Mouse (Mus musculus): ENCODE results near the gene Cyp46a1.
A peak's percentile ranks its signal among the peaks of the same experiment; 100 is the strongest.

Cyp46a1 gene

DNA sequence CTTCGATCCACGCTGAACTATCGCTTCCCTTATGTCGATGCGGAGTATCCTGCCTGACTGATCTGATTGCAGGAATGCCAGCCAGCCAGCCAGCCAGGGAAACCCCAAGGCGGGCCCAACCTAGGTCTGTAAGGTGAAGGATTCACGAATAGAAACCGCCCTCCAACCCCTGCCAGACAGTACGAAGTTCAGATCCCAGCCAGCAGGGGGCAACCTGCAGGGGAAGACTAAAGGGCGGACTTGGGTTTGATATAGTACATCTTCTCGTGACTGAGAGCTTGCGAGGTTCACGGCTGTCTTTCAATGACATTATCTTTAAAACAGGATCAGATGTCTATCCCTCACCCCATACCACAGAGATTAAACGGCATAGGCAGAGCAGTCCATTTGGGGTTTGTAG lies 26.6 kb upstream of the Cyp46a1 start:
- TF ChIP-seq GATA4 (IDR thresholded peaks at IDR 0.05; ENCODE audit: insufficient replicate concordance, low read length): no peak

- no peak for TF ChIP-seq GATA4 (IDR thresholded peaks at IDR 0.05; ENCODE audit: insufficient replicate concordance, low read length)
Observed at GRCm38 (mm10) chr12:108308363-108308856, 25.8 kb upstream of the Cyp46a1 start.

DNA sequence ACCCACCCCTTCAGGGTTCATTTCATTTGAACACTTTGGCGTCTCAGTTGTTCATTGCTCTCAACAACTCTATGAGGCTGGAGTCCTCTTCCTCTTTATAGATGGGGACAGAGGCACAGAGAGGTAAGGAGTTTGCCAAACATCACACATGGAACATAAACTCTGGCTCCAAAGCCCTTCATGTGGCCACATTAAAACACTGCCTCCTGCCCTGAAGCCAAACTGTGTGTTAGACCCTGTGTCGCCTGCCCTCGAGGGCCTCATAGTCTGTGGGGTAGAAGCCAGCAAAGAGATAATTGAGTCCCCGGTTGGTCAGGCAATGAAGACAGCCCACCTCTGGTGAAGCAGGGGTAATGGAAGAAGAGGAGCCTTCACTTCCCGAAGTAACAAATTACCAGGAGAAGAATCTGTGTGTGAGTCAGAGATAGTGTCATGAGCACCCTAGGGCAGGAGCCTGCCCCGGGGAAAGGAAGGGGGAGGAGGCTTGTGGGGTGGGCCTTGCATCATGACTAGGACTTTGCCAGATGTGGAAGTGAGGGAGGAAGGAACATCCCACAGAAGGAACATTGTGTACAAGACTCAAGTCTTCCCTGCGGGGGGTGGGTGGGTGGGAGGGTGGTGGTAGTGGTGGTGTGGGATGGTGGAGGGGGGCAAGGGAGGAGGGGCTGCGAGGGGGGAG lies 24.9 kb upstream of the Cyp46a1 start:
- TF ChIP-seq GATA4 (IDR thresholded peaks at IDR 0.05; ENCODE audit: insufficient replicate concordance, low read length): no peak

DNA sequence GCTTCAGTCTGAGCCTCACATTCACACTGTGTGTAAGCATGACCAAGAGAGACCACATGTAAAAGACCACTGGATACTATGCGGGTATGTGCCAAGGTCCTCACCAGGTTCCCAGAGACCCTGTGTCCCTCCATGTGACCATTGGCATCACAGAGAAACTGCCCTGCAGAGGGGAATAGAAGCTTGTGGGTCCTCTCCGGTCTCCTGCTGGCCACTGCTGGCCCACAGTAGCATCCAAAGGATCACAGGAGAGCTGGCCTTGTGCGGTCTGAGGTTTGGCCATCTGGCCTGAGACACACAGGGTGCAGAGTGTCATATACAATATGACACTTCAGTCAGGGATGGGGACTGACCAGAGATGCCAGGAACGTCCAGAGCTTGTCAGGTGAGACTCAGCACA lies 24.1 kb upstream of the Cyp46a1 start:
- no peak for TF ChIP-seq GATA4 (IDR thresholded peaks at IDR 0.05; ENCODE audit: insufficient replicate concordance, low read length)

DNA sequence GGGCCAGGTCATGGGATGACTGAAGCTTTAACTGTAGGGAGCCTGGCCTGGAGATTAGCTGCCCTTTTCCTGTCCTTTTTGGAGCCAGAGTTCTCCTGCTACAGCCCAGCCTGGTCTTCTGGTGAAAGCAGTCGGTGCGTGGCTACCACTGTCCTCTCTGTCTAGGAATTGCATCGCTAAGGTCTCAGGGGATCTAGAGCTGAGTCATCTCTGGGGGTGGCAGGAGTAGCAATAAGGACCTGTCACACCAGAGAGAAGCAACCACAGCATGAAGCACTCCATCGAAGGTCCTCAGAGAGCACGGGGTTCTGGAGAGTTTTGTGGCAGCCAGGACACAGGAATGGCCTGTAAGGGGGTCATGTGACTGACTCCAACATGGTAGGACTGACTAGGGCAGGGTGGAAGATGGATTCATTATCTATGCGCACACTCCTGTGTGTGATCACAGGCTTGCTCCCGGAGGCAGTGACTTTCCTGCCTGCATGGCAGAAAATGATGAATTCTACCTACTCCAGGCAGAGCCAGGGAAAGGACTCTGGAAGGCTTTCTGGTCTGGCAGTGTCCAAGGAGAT lies 23.6 kb upstream of the Cyp46a1 start:
- TF ChIP-seq GATA4 (IDR thresholded peaks at IDR 0.05; ENCODE audit: insufficient replicate concordance, low read length): no peak

GRCm38 (mm10) chr12:108311741-108312290 lies 22.4 kb upstream of the Cyp46a1 start:
- TF ChIP-seq GATA4 (IDR thresholded peaks at IDR 0.05; ENCODE audit: insufficient replicate concordance, low read length): no peak

DNA sequence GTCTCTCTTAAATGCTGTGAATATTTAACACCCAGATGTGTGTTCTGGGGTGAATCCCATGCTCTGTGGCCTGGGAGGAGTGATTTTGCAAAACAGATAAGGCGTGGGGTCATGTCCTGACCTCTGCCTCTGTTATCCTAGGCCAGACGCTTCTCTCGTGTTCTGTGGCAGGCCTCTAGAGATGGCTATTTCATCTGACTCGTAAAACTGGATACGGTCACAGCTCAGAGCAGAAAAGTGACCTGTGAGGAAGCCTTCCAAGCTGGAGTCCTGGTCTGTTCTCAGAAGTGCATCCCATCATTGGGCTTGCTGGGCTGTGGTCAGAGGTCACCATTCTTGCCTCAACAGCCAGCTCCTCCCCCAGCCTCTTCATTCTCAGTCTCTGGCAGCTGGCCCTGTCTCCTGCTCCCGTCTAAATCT lies 21.7 kb upstream of the Cyp46a1 start:
- peak; percentile 92; the same call in 1 of the 2 replicates for TF ChIP-seq GATA4 (IDR thresholded peaks at IDR 0.05; ENCODE audit: insufficient replicate concordance, low read length)

- TF ChIP-seq GATA4 (IDR thresholded peaks at IDR 0.05; ENCODE audit: insufficient replicate concordance, low read length): no peak
Observed at GRCm38 (mm10) chr12:108313244-108313772, 20.9 kb upstream of the Cyp46a1 start.

DNA sequence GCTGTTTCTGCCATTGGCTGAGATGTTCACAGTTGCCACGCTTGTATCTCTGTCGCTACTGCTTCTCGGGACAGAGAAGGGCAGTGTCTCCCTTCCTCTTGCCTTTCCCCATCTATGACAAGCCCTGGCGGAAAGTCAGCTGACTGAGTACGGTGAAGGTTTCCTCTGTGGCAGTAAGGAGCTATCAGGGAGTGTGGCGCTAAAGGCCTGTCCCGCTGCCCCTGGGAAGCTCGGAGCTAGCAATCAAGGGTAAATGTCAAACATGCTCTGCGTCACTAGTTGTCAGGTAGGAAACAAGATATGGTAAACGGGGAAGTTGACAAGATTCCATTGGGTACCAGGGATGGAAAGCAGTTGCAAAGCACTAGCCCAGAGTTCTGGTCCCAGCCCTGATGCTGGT lies 18.4 kb upstream of the Cyp46a1 start:
- no peak for TF ChIP-seq GATA4 (IDR thresholded peaks at IDR 0.05; ENCODE audit: insufficient replicate concordance, low read length)

DNA sequence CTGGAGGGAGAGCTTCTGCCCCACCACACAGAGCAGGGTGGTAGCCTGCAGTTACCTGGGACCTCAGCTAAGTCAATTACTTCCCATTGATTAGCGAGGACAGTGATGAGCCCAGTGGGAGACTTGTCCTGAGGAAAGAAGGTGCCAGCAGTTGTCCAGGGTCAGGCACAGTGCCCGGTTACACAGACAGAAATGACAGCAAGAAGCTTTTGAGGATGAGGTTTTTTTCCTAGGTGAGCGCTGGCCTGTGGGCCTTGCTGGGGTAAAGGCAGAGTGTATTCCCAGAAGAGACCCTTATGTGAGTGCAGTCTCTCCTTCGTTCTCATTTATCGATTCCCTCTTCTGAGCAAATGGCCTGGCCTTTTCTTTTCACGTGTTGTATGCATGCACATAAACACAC lies 17.5 kb upstream of the Cyp46a1 start:
- TF ChIP-seq GATA4 (IDR thresholded peaks at IDR 0.05; ENCODE audit: insufficient replicate concordance, low read length): no peak

GRCm38 (mm10) chr12:108317201-108317738 lies 16.9 kb upstream of the Cyp46a1 start:
- TF ChIP-seq GATA4 (IDR thresholded peaks at IDR 0.05; ENCODE audit: insufficient replicate concordance, low read length): no peak

- TF ChIP-seq GATA4 (IDR thresholded peaks at IDR 0.05; ENCODE audit: insufficient replicate concordance, low read length): no peak
Observed at GRCm38 (mm10) chr12:108317826-108318430, 16.3 kb upstream of the Cyp46a1 start.

- TF ChIP-seq GATA4 (IDR thresholded peaks at IDR 0.05; ENCODE audit: insufficient replicate concordance, low read length): no peak
Observed at GRCm38 (mm10) chr12:108318499-108318898, 15.7 kb upstream of the Cyp46a1 start.

DNA sequence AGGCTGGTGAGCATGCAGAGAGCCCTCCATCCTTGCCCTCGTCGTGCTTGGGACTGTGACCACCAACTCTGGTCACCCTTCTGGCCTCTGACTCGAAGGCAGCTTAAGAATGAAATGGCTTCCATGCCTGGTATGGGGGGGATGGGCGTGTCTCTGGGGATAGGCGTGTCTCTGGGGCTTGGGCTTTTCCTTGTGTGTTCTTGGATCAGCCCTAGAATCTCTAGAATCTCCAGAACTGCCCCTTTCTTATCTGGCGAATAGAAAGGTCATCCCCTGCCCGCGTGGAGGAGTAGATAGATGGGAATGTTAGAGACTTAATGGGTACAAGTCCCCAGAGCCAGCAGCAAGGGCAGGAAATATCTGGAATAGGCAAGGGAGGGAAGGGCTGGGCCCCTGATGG lies 14.1 kb upstream of the Cyp46a1 start:
- TF ChIP-seq GATA4 (IDR thresholded peaks at IDR 0.05; ENCODE audit: insufficient replicate concordance, low read length): no peak

- no peak for TF ChIP-seq GATA4 (IDR thresholded peaks at IDR 0.05; ENCODE audit: insufficient replicate concordance, low read length)
Observed at GRCm38 (mm10) chr12:108326401-108326800, 7.8 kb upstream of the Cyp46a1 start.
